Mouse (Mus musculus) left cerebral cortex, adult 18-20 months (tissue): ENCODE results near the gene Smpdl3b. TPM values are rescaled to one million over a fixed set of nuclear protein-coding genes. Genes with fewer than 3 reads are reported as not detected.
A peak's percentile ranks its signal among the peaks of the same experiment; 100 is the strongest.
"Not testable (repeated sequence)": the region's sequence is repeated elsewhere in the genome, so short reads cannot be mapped to it uniquely, and the experiment has no call there.

Experiments
- DNase-seq, 2 experiments: peaks; one replicate each; pipeline ENCODE4 v3.0.0; 2021 to 2022; ENCODE audit warnings: low spot score in 2 of 2, mixed read lengths in 1 of 2
- total RNA-seq, 2 experiments: library from RNA; stranded (reverse); gene quantifications; 2 replicates each; pipeline ENCODE4 v1.2.3; 2021

Gene Smpdl3b
- total RNA-seq, 2 experiments from 2014 or later, result 5.8 to 6.1 TPM

DNA sequence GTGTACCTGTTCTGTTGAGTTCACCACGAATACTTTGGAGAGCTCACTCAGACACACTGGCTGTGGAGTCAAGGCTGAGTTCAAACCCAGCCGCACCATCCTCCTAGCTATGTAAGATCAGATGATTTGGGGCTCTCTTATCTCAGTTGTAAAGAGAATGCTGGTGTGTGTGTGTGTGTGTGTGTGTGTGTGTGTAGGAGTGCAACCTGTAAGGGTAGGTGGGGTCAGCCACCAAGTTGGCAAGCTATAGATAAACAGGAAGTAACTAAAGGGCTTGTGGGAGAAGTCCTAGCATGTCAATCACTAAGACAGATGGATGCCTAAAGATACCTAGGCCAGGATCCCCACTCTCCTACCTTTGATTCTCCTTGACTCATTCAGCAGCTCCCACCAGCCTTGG, 26.7 kb upstream of the Smpdl3b start:
- DNase-seq, result no peak

DNA sequence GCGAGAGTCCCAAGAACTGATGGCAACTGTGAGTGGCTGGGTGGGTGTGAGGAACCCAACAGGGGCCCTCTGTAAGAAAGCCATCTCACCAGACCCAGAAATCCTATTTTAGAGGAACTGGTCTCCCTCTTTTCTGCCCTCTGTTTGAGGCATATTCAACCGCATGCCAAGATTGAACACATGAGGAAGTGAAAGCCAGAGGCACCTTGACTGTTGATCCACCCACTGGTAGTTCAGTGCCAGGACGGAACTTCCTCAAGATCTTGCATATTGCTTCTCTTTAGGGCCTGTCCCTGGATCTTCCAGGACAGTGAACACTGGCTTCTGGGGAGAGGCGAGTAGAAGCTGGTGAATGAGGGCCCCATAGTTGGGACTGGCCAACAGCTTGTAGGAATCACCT, 23.2 kb upstream of the Smpdl3b start:
- no peak for DNase-seq

DNA sequence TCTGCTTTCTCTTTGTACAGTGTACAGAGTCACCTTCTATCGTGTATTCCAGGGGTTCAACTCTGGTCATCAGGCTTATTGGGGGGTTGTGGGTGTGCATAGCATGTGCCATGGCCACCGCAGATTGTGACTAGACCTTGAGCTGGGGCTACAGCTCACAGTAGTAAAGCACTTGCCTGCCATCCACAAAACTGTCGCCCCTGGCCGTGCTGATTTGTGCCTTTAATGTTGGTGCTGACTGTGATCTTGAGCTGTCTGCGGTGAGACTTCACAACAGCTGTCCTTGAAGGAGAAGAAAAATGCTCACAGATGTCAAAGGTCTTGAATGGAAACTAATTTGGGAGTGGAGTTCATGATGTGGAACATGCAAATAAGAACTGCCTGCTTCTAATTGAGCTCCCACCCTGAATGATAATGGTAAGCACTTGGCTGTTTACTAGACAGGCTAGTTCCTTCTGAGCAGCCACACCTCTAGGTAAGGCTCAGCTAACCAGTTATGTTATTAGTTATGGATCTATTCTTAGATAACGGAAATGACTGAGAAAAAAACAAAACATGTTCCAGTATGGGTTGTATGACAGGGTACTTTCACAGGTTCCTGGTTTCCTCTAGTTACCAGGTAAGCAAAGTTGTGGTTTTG, 21.6 kb upstream of the Smpdl3b start:
- no peak for DNase-seq

DNA sequence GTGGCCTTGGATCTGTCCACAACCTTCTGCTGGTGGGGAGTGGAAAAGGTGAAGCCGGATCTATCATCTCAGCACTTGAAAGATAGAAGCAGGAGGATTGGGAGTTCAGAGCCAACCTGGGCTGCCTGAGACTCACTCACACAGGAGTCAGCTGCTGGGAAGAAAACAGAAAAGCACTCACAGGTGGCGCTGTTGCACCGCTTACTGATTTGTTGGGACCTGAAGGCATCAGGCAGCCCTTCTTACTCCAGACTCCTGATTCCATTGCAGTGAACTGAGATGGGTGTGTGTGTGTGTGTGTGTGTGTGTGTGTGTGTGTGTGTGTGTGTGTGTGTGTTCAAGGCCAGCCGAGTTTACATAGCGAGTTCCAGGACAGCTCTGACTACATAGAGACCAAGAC, 19.7 kb upstream of the Smpdl3b start:
- peak; percentile 83 to 84 for DNase-seq

DNA sequence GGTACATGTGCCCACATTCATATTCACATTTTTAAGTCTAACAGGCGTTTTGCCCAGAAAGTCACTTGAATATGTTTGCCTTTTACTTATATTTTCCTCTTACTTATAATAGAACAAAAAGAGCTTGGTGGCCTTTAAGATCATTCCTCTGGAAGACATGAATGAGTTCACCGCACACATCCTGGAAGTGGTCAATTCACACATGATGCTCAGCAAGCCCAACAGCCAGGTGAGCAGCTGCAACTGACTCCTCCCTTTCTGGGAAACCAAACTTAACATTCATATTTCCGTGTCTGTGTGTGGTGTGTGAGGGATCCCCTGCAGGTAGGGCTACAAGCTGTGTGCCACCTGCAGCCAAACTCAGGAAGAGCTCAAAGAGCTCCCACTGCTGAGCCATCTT, 17.9 kb upstream of the Smpdl3b start:
- no peak for DNase-seq

DNA sequence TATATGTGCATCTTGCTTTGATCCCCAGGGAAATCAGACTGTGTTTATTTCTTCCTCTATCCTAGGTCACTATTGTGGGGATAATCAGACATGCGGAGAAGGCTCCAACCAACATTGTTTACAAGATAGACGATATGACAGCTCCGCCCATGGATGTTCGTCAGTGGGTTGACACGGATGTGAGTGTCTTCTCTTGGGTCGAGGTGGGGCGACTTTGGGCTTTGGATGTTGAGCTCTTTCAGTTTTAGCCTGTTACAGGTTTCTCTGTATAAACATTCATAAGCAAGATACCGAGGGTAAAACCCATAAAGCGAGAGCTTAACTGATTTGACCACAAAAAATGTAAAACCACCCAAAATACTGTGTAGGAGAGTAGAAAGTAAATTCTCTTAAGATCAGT, 14.7 kb upstream of the Smpdl3b start:
- no peak for DNase-seq

DNA sequence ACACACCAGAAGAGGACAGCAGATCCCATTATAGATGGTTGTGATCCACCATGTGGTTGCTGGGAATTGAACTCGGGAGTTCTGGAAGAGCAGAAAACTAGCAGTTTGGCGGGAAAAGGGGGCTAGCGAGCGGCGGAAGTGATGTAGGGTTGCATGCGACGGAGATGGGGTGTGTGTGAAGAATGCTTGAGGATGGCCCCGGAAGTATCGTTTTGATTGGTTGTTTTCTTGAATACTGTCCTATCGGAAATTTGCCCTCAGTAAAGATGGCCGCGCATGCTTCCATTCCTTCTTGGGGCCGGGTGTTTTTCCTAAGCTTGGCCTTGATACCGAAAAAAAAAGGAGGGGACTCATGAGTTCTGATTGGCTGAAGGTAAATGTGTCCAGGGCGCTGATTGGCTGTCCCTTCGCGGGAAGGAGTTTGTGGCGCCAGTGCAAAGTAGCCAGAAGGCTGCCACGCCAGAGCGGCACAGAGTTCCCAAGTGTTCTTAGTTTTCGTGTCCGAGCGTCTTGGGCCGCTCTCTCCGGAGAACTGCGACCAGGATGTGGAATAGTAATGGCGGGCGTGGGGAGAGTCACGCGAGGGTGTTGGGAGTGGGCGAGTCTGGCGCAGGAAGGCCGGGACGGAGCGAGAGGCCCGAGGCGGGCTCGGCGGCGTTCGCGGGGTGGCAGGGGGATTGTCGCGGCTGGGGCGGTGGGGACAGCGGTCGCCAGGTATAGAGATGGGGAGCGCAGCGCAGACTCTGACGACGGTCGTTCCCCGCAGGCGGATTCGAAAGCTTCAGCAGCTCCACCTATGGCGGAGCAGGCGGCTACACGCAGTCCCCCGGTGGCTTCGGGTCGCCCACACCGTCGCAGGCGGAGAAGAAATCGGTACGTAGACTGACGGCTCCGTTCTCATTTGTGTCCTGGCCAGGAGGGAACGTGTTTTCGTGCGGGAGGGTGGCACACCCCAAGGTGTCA, 11.1 kb upstream of the Smpdl3b start, which contains the start of gene Rpa2:
Rpa2 (plus strand) TSS at position 419 of the 963 bp plus-strand sequence.
- DNase-seq, result peak; percentile 99 to 100

DNA sequence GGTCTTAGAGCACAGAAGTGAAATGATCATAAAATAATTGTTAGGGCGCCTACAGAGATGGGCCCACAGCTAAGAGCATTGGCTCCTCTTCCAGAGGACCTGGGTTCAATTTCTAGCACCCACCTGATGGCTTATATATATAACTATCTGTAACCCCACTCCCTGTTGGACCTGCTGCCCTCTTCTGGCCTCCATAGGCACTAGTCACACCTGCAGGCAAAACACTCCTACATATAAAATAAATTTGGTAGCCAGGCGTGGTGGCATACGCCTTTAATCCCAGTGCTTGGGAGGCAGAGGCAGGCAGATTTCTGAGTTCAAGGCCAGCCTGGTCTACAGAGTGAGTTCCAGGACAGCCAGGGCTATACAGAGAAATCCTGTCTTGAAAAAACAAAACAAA, 6.1 kb upstream of the Smpdl3b start:
- DNase-seq, result not testable (repeated sequence)

DNA sequence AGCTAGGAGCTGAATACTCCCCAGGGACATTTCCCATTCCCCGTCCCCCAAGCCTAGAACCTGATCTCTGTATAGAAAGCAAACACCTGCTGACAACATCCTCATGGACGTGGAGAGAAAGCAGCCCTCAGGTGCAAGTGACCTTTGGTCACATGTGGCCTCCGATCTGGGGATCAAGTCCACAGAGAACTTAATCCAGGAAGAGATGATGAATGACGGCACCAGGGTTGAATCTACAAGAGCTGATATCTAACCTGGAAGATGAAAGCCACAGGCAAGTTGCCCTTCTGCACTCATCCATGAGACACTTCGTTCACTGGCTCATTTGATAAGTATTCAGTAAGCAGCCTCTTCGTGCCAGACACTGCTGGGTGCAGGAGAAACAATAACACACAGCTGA, 5.5 kb upstream of the Smpdl3b start:
- no peak for DNase-seq

DNA sequence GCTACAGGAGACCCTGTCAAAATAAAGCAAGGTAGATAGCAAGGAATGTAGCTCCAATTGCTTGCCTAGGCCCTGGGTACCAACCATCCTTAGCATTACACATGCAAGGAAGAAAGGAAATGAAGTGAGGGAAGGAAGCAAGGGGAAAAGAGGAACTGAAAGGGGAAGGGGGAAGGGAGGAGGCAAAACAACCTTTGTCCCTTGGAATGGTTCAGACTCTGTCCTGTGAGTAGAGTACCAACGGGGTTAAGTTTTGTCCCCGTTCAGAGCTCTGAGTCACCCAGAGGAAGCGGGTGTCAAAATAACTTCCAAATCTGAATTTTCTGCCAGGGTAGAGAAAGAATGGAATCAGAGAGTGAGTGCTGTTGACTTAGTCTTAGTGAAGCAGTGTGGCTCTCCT, 3.2 kb upstream of the Smpdl3b start:
- no peak for DNase-seq

DNA sequence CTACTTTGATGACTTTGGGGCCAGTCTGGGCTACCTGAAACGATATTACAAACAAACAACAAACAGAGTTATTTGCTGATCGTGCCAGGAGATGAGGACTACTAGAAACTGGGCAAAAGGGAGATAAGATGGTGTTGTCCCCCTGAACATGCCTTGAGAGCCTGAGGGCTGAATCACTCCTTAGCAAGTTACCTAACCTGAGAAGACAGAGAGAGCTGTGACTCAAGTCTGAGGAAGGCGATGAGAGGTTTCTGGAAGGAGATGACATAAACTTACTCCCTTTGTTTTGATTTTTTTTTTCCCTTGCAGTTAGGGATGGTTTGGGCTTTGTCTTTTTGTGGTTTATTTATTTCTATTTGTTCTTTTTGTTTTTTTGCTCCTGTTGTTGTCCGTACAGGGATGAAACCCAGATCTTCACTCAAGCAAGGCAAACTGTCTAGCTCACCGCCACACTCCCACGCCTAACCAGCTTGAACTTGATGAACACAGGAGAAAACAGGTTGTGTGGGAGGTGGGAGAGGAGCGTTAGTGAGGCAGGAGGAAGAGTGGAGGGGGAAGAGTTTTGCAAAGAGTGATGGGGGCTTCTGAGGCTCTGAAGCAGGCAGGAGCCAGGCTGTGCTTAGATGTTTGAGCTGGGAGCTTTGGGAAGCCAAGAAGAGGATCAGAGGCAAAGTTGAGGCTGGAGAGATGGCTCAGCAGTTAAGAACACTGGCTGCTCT, 740 bp upstream of the Smpdl3b start:
- DNase-seq, result peak; percentile 27 to 55

DNA sequence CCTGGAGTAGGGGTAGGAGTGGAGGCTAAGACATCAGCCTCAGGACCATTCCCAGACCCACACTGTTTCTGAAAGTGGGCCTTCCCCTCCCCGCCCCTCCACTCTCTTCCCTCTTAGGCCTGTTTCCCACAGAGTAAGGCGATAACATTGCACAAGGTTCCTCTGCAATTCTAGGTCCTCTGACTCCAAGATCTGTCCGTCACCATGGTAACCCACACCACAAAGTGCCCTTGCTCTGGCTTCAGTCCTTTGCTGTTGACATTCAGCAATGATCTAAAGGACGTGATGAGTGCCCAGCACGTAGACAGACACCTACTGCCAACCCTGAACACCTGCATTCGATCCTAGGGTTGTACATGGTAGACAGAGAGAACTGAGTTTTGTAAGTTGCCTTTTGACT, 4.1 kb downstream of the Smpdl3b start:
- no peak for DNase-seq

DNA sequence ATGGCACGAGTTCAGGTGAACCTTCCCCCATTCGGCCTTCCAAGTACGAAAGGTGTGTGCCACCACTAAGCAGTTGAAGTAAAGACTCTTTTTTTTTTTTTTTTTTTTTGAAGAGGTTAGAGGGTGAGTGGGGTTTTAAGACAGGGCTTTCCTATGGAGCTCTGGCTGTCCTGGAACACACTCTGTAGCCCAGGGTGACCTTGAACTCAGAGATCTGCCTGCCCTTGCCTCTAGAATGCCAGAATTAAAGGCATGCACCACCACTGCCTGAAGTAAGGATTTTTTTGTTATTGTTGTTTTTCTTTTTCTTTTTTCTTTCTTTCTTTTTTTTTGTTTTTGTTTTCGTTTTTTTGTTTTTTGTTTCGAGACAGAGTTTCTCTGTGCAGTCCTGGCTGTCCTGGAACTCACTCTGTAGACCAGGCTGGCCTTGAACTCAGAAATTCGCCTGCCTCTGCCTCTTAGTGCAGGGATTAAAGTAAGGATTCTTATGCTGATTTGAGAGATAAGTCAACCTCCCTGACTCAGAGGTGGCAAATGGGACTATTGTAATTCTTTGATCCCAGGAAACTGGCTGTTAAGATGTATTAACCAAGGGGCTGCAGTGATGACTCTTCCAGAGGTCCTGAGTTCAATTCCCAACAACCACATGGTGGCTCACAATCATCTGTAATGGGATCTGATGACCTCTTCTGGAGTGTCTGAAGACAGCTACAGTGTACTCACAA, 7.6 kb downstream of the Smpdl3b start:
- no peak for DNase-seq

DNA sequence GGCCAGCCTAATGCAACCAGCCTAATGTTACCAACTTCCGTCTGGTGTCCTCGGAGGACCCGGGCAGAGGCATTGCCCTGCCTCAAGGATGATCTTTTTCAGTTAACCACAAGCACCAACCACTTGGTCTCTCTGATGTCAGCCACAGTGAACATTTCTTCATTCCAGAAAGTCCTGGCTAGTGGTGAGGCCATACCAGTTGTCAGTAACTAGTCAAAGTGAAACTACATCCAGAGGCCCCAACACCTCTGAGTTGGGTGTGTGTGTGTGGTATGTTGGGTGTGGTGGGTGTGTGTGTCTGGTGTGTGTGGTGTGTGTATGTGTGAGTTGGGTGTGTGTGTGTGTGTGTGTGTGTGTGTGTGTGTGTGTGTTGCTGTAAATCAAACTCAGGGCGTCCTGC, 8.3 kb downstream of the Smpdl3b start:
- no peak for DNase-seq

DNA sequence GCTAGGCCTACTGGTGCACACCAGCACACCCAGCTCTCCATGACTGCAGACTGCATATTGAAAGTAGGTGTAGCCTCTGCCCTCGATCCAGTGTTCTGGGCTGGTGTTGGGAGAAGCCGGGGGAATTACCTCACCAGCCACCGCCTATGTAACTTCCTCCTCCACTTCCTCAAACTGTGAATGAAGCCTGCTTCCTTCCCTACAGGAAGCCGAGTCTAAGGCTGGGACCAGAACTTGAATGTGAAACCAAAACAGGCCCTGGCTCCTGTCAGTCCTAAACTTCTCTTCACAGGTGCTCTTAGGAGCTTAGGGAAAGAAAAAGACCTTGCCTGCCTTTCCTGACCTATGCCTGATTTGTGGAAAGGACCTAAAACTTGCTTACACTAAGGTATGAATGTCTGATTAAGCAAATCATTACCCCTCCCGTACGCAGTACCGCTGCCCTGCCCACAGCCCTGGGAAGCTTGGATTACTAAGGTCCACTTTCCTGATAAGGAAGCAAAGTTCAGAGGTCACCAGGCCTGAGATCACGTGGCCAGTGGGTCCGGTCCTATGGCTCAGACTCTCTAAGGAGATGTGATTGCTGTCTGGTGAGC, 9.3 kb downstream of the Smpdl3b start:
- no peak for DNase-seq

DNA sequence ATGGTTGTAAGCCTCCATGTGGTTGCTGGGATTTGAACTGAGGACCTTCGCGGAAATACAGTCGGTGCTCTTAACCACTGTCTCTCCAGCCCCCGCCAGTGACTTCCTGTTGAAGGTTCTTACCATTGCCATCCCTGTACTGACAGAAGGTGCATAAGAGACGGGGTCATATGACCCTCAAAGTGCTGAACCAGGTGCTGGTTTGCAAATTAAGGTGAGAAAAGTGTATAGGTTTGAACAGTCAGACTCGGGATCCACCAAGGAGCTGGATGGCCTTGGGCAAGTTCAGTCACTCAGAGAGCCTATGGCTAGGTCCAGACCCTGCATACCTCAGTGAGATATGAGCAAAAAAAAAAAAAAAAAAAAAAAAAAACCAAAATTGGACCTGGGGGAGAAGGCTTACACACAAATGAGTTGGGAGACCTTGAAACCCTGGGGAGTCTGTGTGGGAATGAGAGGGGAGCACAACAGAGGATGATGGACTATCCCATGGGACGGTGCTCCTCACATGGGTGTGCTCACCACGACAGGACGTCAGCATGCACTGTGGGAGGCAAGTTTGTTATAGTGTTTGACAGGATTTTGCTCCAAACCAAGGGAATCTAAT, 10.0 kb downstream of the Smpdl3b start:
- no peak for DNase-seq

DNA sequence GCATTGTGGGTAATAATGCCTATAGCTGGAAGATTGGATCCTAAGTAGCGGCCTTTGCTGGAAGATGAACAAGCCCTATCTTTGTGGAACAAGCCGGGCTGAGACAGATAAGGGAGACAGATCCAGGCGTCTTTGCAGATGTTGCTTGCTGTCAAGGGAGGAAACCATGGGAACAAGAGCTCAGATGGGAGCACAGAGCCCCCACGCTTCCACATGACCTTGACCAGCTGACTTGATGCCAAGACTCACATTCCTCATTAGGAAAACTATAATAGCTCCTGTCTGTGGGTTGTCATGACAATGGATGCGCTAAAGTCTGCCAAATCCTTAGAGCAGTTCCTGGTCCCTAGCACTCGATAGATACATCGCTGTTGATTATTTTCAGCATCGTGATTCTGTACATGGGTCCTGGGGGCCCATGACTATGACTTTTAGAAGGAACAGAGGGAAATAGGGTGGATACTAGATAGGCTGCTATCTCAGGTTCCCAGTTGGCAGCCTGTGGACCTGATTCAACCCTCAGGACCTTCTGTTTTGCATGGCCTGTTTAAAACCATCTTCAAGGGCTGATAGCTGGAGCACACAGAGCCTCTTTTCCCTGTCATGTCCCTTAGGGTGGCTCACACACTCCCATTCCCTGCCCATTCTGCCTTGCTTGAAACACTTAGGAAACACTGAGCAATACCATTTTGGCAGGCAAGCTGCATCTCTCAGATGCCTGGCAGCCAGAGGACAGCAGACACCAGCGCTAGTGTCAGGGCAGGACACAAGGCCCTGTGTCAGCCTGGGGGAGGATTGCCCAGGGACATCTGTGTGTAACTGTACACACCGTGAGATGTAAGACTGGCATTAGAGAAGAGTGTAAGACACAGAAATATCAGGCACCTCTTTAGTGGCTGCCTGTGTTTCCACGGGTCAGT, 12.8 kb downstream of the Smpdl3b start:
- peak in 1 of 2 experiments; percentile 29 for DNase-seq

DNA sequence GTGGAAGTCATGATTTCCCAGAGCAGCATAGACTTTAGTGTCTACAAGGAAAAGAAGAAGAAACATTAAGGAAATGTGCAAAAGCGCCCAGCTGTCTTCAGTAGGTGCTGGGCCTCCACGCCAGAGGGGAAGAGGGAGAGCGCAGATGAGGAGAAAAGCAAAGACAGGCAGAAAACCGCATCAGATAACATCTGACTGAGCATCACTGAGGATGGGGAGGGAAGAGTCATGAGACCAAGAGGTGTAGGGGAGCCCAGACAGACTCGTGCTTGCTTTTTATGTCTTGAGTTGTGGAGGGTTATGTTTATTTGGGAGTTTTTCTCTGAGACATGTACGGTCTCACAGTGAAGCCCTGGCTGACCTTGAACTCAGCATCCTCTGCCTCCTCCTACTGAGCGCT, 15.6 kb downstream of the Smpdl3b start:
- DNase-seq, result no peak

DNA sequence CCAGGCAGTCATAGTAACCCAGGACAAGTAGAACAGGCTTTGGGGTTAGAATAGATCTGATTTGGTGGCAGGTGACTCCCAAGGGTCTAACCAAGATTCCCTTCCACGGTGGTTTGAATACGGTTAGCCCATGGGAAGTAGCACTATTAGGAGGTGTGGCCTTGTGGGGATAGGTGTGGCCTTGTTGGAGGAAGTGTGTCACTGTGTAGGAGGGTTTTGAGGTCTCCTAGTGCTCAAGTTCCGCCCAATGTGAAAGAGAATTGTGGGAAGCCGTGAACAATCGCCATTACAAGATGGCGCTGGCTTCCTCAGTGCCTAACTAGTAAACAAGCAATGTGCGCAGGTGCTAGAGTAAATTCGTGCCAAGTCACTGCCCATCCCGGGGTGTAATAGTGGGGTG, 19.9 kb downstream of the Smpdl3b start:
- DNase-seq, result not testable (repeated sequence)
